Mouse (Mus musculus): ENCODE measurements around the gene Eif4a2.

Eif4a2 gene

GRCm38 (mm10) chr16:23140911-23141310 lies 33.7 kb downstream of the Eif4a2 start:
- DNase-seq (ENCODE audit: low spot score) = no peak

DNA sequence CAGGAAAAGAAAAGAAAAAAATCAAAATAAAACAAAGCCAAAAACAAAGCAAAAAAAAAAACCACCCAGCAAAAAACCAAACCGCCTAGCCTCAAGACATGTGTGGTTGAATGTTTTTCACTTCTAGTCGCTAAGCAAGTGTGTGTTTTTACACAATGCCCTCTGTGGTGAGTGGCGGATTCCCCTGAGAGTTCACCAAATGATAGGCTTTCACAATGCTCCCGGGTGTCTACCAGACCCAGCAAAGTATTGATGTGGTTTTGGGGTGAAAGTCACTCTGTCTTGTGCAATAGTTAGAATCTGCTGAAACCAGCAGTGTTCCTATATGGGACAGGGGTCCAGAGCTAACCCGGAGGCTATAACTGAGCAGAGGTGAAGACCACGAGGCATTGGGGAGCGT lies 37.1 kb downstream of the Eif4a2 start:
- no peak for DNase-seq (ENCODE audit: low spot score)

GRCm38 (mm10) chr16:23145211-23145610 lies 38.0 kb downstream of the Eif4a2 start:
- DNase-seq (ENCODE audit: low spot score) = no peak

- no peak for DNase-seq (ENCODE audit: low spot score)
These were observed 39.0 kb downstream of the Eif4a2 start, which contains the start of gene Adipoq for GRCm38 (mm10) chr16:23146280-23146679. TSS of gene Adipoq (plus strand) at chr16:23146536.

DNA sequence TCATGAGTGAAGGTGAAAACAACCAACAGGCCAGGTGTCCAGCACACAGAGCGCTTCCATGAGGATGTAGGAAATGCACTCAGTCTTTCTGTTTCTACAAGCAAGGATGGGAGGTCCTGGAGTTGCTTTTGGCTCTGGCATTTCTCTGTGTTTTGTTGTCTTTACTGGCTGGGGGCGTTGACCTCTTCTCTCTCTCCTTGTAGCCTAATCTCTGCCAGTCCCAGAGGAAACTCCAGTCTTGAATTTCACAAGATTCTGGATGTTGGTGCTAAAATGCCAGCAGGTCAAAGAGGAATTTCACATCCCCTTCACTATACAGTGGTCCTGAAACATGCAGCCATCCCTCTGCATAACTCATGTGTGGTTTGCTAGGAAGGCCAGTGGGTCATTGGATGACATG lies 41.7 kb downstream of the Eif4a2 start:
- DNase-seq (ENCODE audit: low spot score) = no peak

DNA sequence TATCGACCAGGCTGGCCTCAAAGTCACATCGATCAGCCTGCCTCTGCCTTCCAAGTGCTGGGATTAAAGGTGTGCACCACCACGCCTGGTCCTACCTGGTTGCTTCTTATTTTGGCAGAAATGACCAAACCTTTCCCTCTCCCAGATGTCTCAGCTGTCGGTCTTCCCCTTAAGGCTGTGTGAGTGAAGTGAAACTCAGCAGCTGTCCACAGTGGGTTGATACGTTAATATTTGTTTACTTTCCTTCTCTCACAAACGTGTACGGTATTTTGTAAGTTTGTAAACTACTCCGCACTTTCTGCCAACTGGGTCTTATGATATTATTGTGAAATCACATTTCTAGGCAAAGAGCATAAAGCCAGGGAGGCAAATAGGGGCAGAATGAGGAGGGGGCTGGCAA lies 42.2 kb downstream of the Eif4a2 start:
- no peak for DNase-seq (ENCODE audit: low spot score)

GRCm38 (mm10) chr16:23151423-23151822 lies 44.2 kb downstream of the Eif4a2 start:
- no peak for DNase-seq (ENCODE audit: low spot score)

GRCm38 (mm10) chr16:23154261-23154660 lies 47.0 kb downstream of the Eif4a2 start:
- no peak for DNase-seq (ENCODE audit: low spot score)

DNA sequence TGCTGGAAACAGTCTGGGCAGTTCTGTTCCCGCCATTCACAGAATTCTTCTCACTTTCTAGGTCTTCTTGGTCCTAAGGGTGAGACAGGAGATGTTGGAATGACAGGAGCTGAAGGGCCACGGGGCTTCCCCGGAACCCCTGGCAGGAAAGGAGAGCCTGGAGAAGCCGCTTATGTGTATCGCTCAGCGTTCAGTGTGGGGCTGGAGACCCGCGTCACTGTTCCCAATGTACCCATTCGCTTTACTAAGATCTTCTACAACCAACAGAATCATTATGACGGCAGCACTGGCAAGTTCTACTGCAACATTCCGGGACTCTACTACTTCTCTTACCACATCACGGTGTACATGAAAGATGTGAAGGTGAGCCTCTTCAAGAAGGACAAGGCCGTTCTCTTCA lies 49.8 kb downstream of the Eif4a2 start:
- DNase-seq (ENCODE audit: low spot score) = no peak

GRCm38 (mm10) chr16:23158292-23158691 lies 51.0 kb downstream of the Eif4a2 start:
- DNase-seq (ENCODE audit: low spot score) = no peak

DNA sequence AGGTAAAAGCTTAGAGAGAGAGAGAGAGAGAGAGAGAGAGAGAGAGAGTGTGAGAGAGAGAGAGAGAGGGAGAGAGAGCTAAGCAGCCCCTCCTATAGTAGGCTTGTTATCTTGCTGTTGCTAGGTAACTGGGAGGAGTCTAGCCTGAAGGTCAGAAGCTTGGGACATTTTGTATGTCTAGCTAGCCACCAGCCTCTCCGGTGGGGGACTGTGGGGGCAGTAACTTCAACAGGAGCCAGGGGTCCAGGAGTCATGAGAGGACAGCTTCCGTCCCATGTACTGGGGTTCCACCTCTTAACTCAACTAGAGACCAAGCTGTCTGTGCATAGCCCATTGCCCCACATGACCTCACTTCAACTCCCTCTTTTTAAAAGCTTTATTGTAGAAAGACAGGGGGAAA lies 51.7 kb downstream of the Eif4a2 start:
- DNase-seq (ENCODE audit: low spot score) = no peak

DNA sequence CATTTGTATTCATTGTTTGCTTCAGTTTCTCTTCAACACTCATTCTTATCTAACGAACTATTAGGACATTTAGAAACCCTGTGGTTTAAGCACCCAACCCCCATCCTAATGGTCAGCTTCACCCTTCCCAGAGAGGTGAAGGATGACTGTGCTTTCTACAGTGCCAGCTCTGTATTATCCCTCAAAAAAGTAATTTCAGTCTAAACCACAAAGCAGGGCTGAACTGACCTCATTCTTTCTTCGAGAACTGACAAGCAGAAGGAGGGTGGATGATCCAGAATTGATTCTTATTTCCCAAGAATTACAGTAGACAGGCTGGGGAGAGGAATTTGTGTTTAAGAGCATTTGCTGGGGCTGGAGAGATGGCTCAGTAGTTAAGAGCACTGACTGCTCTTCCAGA lies 52.5 kb downstream of the Eif4a2 start:
- DNase-seq (ENCODE audit: low spot score) = no peak

DNA sequence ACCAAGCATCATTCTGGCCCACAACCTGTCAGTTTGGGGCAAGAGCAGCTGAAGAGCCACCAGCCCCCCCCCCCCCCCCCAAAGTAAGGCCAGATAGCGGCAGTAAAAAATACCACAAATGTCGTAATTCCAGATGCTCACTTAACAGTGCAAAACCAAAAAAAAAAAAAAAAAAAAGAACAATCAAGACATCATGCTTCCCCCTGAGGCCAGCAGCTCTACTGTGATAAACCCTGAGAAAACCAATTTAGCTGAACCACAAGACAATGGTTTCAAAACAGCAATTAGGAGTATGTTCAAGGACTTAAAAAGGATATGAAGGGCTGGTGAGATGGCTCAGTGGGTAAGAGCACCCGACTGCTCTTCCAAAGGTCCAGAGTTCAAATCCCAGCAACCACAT lies 54.9 kb downstream of the Eif4a2 start:
- DNase-seq (ENCODE audit: low spot score) = no peak
